Mouse (Mus musculus) brain, embryonic 14.5 days (tissue): ENCODE results near the gene Paxx.

Source experiments
- CTCF ChIP-seq: fragments of 200-500 bp; IDR thresholded peaks from 2 replicates; pipeline ENCODE4 v1.5.1; 2012; ENCODE audit warnings: inconsistent platforms, mild to moderate bottlenecking, moderate library complexity, borderline replicate concordance; ENCODE audit not compliant: insufficient read depth, insufficient read length; ENCODE audit errors: extremely low read depth
- POLR2A ChIP-seq: fragments of 200-500 bp; IDR thresholded peaks from 2 replicates; pipeline ENCODE4 v1.6.1; 2012; ENCODE audit warnings: mild to moderate bottlenecking, inconsistent platforms, borderline replicate concordance; ENCODE audit not compliant: poor library complexity, insufficient read depth, insufficient read length, severe bottlenecking; ENCODE audit errors: extremely low read depth

DNA sequence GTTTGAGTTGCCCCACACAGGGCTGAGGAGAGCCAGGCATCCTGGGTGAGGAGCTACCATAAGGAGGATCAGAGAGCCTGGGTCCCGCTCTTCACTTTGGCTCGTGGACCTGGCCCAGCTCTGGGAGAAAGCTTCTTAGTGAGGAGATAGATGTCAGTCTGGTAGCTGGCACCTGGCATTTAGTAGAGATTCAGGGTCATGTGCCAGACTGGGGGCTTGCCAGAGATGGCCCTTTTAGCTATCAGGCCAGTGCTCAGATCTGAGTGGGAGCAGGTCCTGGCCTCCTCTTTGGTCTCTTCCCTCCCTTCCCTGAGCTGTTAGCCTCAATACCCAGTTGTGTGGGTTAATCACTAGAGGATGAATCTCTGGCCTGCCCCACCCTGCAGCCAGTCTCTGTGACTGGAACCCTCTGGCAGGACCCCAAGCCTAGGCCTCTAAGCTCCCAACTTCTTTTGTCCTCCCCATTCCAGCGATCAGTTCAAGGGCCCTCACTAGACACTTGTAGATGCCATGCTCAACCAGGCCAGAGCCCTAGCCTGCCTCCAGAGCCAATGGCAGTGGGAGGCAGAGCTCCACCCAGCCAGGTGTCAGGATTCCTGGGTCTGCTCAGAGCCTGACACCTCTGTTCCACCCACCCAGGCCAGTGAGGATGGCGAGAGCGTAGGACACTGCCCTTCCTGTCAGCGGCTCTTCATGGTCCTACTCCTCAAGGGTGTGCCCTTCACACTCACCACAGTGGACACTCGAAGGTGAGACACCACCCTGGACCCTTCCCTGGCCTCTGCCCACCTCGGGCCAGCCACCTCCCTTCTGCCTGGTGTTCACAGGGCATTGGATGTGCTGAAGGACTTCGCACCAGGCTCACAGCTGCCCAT is 3.6 kb downstream of the Paxx start:
- TF ChIP-seq CTCF (no peak), POLR2A (no peak)
